Mouse (Mus musculus): Measurements from ENCODE around the gene Tmem9.

Gene Tmem9

DNA sequence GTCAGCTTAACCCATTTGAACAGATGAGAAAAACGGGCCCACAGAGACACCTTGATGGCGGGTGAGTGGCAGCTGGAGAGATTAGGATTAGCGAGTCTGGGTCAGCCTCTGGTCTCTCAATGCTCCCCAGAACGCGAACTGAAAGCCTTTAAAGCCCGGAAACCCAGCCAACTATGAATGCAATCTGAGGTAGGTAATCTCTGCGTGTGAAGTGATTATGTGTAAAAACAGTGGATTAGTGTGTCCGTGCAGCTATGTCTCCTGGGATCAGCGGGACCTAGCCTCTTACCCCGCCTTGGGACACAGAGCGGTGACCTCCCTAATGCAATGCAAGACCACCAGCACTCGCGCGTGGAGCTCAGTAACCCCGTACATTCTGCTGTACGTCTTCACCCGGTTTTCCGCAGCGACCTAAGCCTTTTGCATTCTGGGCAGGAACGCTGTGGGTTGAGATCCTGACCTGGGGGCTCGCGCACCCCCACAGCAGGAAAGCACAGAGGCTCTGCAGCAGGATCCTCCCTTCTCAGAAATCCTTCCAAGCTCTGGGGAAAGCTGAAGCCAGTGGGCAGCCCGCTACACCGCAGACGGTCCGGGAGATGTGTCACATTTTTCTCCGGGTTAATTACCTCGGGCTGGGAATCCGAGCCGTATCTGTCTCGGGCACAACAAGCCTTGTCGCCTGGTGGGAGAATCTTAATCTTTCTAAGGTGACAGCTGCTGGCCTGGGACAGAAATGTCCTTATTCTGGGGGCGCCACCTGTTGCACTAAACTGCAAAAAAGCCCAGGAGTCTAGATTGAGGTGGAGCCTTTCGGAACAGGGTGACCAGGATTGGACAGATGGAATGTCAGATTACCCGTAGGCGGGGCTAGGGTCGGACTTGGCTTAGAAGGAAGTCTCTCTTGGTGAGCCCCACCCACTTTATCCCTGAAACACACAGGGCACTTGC is at the start of gene Tmem9:
Gene Tmem9 (plus strand): TSS at position 940 of the 948 bp plus-strand sequence.
- peak; percentile 95 to 97 for DNase-seq

GRCm38 (mm10) chr1:135958483-135958882 is 49.5 kb upstream of the Tmem9 start:
- peak; percentile 9 to 35 for DNase-seq

DNA sequence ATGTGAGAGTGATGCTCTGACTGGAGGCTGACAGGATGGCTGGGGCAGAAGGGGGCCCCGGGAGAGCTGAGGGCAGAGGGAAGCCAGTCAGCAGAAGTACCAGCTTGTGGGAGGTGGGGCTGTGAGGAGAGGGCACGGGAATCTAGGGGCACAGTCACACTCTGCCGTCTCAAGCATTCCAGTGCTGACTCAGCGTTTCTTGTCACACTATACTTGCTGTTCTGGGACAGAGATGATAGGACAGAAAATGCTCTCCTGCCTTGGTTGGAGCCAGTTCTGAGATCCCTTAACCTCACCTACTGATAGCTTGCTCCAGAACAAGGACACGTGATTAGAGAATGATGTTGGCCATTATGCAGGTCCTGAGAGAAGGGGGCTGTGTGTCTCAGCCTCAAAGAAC is 44.8 kb upstream of the Tmem9 start:
- DNase-seq, result no peak

DNA sequence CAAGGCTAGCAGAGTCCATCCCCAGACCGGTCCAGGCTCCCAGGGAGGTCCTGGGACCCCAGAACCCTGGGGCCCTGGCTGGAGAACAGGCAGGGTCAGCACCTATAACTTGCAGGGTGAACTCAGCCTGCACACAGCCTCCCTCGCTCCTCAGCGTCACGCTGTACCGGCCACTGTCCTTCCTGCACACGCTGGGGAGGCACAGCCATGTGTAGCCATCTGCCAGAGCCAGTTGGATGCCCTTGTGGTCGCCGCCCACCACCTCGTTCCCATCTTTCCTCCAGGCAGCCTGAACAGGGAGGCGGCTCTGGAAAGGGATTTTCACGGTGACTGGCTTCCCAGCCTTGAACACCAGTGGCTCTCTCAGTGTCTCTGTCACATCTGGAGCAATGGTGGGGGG is 43.4 kb upstream of the Tmem9 start:
- DNase-seq, result no peak

DNA sequence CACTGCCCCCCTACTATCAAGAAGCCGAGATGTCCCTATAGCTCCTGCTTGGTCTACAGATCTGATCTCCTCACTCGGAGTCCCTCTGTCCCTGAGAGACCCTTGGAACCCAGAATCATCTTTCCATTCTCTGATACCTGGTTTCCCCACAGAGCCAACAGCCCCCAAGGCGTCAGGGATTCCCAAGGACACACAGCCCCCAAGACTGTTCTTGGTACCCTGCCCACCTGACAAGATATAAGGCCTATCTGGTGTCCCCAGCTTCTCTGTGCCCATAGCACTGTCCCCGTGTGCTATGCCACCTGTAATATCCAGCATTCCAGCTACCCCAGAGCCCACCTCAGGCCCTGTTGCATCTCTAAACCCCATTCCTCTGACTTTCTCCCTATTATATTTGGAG is 40.2 kb upstream of the Tmem9 start:
- no peak for DNase-seq

DNA sequence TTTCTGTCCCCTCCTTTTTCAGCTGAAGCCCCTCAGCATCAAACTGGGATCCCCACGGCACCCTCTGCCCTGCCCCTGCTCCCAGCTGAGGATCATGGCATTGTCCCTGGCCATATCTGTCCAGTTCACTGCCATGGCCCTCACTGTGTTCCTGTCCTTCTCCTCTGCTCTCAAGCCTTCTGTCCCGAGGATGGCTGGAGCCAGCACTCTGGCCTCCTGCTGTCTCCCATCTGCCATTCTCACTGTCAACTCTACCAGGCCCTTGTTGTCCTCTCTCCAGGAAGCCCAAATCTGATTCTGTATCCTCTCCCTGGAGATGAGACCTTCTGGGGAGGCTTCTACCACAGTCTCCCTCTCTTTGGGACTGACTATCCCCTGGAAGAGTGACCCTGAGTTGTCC is 37.5 kb upstream of the Tmem9 start:
- no peak for DNase-seq

GRCm38 (mm10) chr1:135972576-135972975 is 35.4 kb upstream of the Tmem9 start:
- DNase-seq, result no peak

DNA sequence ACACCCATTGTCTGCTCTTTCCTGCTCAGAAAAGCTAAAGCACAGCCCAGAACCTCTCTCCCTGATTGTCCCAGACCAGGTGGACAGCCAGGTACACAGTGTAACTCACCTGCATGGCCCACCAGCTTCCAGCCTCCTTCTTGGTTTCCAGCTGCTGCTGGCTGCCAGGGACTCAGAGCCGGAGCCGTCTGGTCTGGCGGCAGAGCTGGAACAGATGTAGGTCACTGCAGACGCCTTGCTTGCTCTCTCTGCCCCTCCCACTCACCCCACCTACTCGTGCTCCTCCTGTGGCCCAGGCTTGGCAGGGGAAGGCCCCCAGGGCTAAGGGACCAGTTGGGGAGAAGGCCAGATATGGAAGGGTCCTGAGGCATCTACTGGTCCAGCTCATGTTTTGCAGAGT is 23.8 kb upstream of the Tmem9 start:
- DNase-seq, result no peak

DNA sequence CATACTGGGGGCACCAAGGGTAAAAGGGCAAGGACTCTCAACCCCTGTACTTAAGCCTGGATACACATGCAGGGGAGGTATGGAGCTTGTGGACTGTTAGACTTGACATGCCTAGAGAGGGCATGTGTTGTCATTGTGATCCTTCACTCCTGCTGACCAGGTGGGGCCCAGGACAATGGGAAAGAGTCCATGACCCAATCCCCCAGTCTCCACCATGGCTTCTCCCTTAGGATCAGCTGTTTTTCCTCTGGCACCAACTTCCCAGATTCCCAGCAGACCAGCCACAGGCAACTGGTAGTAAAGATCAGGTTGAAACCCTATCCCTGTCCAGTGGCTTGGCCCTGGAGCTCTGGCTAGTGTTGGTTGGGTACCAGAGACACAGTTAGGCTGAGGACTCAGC is 18.1 kb upstream of the Tmem9 start:
- no peak for DNase-seq

DNA sequence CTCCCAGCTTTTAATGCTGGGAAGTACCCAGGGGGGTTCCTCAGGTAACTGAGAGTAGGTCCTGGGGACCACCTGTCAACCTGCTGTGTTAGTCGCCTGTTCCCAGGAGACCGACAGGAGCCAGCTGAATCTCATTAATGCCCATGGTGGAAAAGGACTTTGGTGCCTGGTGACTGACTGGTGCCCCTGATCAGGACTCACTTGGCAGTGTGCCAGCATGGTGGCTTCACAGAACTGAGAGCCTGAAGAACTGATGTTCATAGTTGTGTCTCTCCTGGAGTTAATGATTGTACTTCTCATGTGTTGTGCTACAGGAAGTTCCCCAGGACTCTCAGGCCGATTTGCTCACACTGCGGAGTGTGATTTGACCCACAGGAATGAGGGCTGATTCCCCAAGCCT is 14.5 kb upstream of the Tmem9 start:
- peak; percentile 31 to 32 for DNase-seq

- DNase-seq, result no peak
Measured at GRCm38 (mm10) chr1:135997537-135997936, 10.4 kb upstream of the Tmem9 start.

DNA sequence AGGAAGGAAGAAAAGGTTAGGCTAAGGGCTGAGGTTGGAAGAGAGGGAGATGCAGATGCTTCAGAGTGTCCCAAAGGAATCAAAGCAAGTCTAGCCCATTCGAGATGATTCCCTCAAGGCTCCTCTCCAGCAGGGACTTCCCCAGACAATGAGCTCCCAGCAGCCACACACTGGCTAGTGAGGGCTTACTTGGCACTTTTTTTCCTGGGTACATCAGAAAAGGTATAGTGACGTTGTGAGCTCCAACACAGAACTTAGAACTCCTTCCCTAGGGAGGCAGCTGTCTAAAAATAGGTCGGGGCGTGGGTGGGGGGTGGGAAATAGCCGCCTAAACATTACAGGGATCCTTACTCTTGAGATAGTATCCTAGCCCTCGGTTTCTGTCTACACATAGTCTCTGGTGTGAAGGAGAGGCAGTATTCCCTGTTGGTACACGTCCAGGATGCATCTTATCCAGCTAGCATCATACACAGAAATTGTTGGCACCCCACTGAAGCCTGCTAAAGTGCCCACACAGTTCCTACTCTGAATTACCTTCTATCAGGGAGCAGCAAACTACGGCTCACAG is 8.1 kb upstream of the Tmem9 start:
- DNase-seq, result no peak

DNA sequence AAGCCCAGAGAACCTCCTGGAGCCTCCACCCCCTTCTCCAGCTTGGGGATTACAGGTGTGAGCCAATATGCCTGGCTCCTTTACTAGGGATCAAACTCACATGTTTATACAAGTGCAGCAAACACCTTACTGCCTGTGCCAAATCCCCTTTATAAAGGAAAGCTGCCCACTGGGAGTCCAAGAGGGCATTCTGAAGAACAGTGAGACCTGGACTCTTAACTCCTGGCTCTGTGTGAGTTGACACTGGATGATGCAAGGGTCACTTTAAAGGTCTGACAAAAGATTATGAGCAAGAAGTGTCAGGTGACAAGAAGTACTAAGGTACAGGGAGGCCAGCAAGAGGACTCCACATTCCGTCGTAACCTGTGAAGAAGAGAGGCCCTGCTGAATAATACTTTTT is 6.5 kb upstream of the Tmem9 start:
- peak; percentile 57 to 77 for DNase-seq

GRCm38 (mm10) chr1:136006292-136006748 is 1.6 kb upstream of the Tmem9 start, which contains the start of gene Igfn1:
Gene Igfn1 (minus strand): TSS chr1:136006342.
- DNase-seq, result no peak

DNA sequence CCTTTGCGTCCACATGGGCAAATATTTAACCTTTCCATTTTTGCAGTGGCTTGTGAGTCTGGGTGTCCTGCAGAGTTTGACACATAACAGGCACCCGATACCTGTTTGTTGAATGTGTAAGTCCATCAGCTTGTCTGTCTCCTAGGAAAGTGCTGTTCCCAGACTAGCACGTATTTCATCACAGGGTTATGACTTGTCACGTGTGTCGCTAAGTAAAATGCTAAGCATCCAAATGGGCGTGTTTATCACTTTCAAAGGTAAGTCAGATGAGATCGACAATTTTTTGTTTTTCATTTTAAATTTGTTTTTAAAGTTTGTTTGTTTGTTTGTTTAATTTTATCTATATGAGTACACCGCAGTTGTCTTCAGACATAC is 196 bp downstream of the Tmem9 start:
- DNase-seq, result no peak

DNA sequence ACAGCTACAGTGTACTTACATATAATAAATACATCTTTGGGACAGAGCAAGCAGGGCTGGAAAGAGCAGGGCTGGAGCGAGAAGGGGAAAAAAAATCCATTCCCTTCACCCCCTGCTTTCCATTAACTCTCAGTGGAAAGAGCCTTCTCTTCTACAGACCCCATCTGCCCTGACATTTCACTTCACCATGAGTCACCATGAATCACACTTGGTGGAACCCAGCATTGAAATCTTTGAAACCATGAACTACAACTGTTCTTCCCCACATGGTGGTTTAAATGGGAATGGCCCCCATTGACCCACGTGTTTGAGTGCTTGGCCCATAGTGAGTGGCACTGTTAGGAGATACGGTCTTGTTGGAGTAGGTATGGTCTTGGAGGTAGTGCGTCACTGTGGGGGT is 2.3 kb downstream of the Tmem9 start:
- DNase-seq, result no peak

DNA sequence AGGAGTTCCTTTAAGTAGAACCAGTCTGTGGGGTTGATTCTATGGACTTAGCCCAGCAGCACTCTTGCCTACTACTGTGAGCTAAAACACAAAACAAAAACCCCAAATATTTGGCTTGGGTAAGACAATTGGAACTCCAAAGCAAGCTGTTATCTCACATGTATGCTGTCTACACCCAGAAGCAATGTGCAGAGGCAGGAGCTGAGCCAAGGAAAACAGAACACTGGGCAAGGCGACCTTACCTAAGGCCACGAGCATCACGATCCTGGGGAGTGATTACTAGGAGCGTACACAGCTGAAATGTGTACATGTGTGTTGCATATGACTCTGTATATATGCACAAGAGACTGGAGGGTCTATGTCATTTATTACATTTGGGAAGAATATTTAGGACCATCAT is 5.6 kb downstream of the Tmem9 start:
- DNase-seq, result no peak

DNA sequence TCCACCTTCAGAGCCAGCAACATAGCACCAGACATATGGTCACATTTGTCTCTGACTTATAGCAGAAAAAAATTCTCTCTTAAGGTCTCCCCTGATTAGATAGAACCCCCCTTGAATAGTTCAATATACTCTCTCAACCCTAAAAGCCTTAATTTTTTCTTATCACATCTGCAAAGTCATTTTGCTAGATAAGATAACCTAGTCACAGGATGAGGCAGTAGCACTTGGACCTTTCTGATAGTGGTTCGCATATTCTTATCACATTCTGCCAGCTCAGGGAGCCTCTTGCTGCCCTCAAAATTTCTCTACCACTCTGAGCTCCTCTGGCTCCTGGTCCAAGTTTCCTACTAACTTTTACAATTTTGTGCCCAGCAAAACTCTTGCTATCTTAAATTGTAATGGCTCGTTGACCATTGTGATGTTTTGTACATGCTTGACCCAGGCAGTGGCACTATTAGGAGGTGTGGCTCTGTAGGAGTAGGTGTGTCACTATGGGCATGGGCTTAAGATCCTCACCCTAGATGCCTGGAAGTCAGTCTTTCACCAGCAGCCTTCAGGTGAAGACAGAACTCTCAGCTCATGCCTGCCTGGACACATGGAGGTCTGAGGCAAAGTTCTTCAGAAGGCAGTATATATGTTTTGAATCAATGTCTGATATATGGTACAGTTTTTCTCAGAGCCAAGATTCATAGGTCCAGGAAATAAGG is 7.0 kb downstream of the Tmem9 start:
- DNase-seq, result no peak

DNA sequence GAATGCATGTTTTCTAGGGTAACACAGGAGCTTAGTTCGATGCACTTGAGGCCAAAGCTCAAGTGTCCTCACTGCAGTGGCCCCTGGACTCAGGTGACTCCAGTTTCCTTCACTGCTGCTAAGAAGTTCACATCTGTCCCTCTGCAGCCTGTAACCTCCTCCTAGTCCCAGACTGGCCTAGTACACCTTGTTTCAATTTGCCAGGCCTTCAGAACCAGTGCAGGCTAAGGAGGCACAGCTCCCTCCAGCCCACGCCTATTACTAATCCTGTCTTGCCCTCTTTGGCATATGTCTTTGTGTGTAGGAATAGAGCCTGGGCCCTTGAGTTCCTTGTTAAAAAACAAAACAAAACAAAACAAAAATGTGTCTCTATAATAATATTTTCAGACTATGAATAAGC is 9.4 kb downstream of the Tmem9 start:
- no peak for DNase-seq

DNA sequence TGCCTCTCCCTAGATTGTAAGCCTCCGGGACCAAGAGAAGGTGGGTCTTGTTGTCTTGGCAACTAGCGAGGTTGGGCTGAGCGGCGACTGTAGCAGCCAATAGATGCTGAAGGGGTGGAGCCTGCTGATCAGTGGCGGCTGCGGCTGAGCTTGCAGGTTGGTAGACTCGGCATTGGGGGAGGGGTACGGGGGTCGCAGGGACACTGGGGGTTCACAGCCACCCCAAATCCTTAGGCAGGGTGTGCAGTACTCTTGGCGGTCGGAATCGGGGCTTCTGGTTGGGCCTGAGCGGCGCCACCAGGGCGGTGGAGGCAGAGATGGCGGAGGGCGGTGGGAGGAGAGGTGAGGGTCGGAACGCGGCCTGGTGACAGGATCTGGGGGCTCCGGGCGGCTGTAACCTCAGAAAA is 10.0 kb downstream of the Tmem9 start:
- peak; percentile 93 to 95 for DNase-seq

GRCm38 (mm10) chr1:136018390-136019189 is 10.6 kb downstream of the Tmem9 start:
- peak; percentile 46 to 55 for DNase-seq

- no peak for DNase-seq
Measured at GRCm38 (mm10) chr1:136030201-136030600, 22.3 kb downstream of the Tmem9 start.

GRCm38 (mm10) chr1:136031697-136032096 is 23.7 kb downstream of the Tmem9 start:
- DNase-seq, result peak; percentile 28 to 56
